Mouse (Mus musculus) erythroblast, adult 5-6 weeks (primary cell): ENCODE results near the gene P4hb. TPM values are rescaled to one million over a fixed set of nuclear protein-coding genes. Genes with fewer than 3 reads are reported as not detected.
"Not testable (repeated sequence)": the region's sequence is repeated elsewhere in the genome, so short reads cannot be mapped to it uniquely, and the experiment has no call there.

Source experiments
- ATAC-seq: replicated peaks from 2 replicates; pipeline ENCODE4 v1.8.0; 2016; ENCODE audit warnings: moderate number of reproducible peaks, mild to moderate bottlenecking, moderate TSS enrichment, inconsistent platforms; ENCODE audit not compliant: poor library complexity, low FRiP score, severe bottlenecking
- total RNA-seq, 2 experiments: library from RNA; stranded (forward) in 1 of 2; stranded (reverse) in 1 of 2; fragments of 150-400 nt in 1 of 2; fragments of 200-764, 138-1000 nt in 1 of 2; gene quantifications; 2 replicates each; pipeline versions ENCODE4 v1.2.3 to v1.2.4; 2015 to 2017; ENCODE audit warnings: low replicate concordance in 2 of 2

The P4hb gene
- total RNA-seq, 2 experiments from 2014 or later = 108 to 136 TPM

- peak; percentile 27; the same call in 1 of the 2 replicates for ATAC-seq
These were observed 26.0 kb upstream of the P4hb start for GRCm38 (mm10) chr11:120598990-120599549.

- ATAC-seq = peak; percentile 90
These were observed 25.4 kb upstream of the P4hb start, which contains the start of the genes Alyref and Anapc11 for GRCm38 (mm10) chr11:120598283-120598989. Alyref (minus strand) TSS chr11:120598365. Anapc11 (plus strand) TSS chr11:120598421.

GRCm38 (mm10) chr11:120597240-120598235 is 24.5 kb upstream of the P4hb start:
- ATAC-seq = 0 out of 2 replicates have a peak, but pooled peaks have one; percentile 20

GRCm38 (mm10) chr11:120588531-120588930 is 15.5 kb upstream of the P4hb start:
- no peak for ATAC-seq

GRCm38 (mm10) chr11:120583937-120584336 is 10.9 kb upstream of the P4hb start:
- no peak for ATAC-seq

GRCm38 (mm10) chr11:120582982-120583293 is 9.9 kb upstream of the P4hb start:
- not testable (repeated sequence) for ATAC-seq

GRCm38 (mm10) chr11:120582268-120582981 is 9.4 kb upstream of the P4hb start:
- ATAC-seq = no peak

GRCm38 (mm10) chr11:120581490-120582267 is 8.6 kb upstream of the P4hb start, which contains the start of gene Arhgdia:
Arhgdia (minus strand) TSS chr11:120581624.
- peak; percentile 53 for ATAC-seq

- ATAC-seq = peak; percentile 55
These were observed 7.8 kb upstream of the P4hb start for GRCm38 (mm10) chr11:120580871-120581331.

GRCm38 (mm10) chr11:120580190-120580589 is 7.1 kb upstream of the P4hb start:
- ATAC-seq = peak; percentile 11; the same call in 1 of the 2 replicates

- peak; percentile 53 for ATAC-seq
These were observed 6.5 kb upstream of the P4hb start for GRCm38 (mm10) chr11:120579316-120580107.

- ATAC-seq = no peak
These were observed 5.7 kb upstream of the P4hb start for GRCm38 (mm10) chr11:120578694-120579243.

GRCm38 (mm10) chr11:120578024-120578693 is 5.1 kb upstream of the P4hb start:
- no peak for ATAC-seq

- ATAC-seq = no peak
These were observed 4.4 kb upstream of the P4hb start for GRCm38 (mm10) chr11:120577211-120578023.

- no peak for ATAC-seq
These were observed 3.4 kb upstream of the P4hb start for GRCm38 (mm10) chr11:120576365-120576981.

- ATAC-seq = no peak
These were observed 2.9 kb upstream of the P4hb start for GRCm38 (mm10) chr11:120575940-120576339.
